Mouse (Mus musculus) embryonic fibroblast, embryonic 13.5 days (primary cell): ENCODE results near the gene Gm20388.

Experiments used
- CTCF ChIP-seq: IDR thresholded peaks from 2 replicates; pipeline ENCODE4 v1.5.1; 2011; ENCODE audit warnings: mild to moderate bottlenecking, control low read depth, low read length, moderate library complexity, borderline replicate concordance; ENCODE audit not compliant: insufficient read depth
- POLR2A ChIP-seq: IDR thresholded peaks from 2 replicates; pipeline ENCODE4 v1.6.1; 2011; ENCODE audit warnings: low read depth, mild to moderate bottlenecking, control low read depth, low read length, moderate library complexity

DNA sequence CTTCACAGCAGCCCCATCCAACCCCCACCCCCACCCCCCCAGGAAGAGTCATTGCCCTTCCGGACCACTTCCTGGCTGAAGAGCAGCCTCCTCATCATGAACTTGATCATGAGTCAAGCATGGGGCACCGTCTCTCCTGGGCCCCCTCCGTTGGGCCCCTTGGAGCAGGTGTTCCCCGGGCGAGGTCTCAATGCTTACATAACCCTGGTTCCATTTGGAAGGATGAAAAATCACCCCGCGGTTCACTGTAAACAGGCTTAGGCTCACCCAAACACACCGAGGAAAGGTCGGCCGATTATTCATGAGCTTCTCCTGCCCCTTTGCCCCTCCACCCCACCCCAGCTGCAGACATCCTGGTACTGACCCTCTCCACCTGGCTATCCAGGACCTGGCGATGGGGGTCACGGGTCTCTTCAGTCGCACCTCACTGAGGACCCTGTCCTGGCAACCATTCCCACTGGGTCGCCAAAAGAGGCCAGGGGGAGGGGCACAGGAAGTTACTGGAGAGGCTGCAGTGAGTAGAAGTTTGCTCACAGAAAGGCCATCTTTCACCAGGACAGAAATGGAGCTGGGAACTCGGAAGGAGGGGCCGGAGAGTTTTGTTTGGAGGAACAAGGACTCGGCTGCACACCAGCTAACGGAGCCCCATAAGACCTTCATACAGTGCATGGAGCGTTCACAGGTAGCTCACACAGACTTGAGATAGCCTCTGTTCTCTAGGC, 1133.2 kb downstream of the Gm20388 start:
- TF ChIP-seq CTCF (no peak), POLR2A (no peak)
